Mouse (Mus musculus) layer of hippocampus, adult 6 months (tissue): ENCODE results near the gene S1pr4. TPM values are rescaled to one million over a fixed set of nuclear protein-coding genes. Genes with fewer than 3 reads are reported as not detected.

Source experiments
- long read RNA-seq, 2 experiments: library from polyadenylated mRNA; unstranded; transcript quantifications; one replicate each; pipeline ENCODE4 v2.0.0; 2019 to 2020
- microRNA-seq: library from miRNA; unstranded; fragments of <30 nt; microRNA quantifications from one replicate; pipeline ENCODE4 v1.2.0, GENCODE M21; 2020
- polyA plus RNA-seq: library from polyadenylated mRNA; unstranded; fragments of <200 nt; fragmentation: Nextera tagmentation; gene quantifications from 2 replicates; pipeline ENCODE4 v1.2.3, GENCODE M21; 2021

Gene S1pr4
- 0.43 and 0.55 TPM in 2 replicates for polyA plus RNA-seq
- long read RNA-seq, experiment 1, partial matches to known transcripts, result 0 of 3 reads
- long read RNA-seq, experiment 1, other reads (novel, unspliced or antisense), result 0 of 3 reads
- long read RNA-seq, experiment 2, partial matches to known transcripts, result 0 of 2 reads
- long read RNA-seq, experiment 2, other reads (novel, unspliced or antisense), result 0 of 2 reads

DNA sequence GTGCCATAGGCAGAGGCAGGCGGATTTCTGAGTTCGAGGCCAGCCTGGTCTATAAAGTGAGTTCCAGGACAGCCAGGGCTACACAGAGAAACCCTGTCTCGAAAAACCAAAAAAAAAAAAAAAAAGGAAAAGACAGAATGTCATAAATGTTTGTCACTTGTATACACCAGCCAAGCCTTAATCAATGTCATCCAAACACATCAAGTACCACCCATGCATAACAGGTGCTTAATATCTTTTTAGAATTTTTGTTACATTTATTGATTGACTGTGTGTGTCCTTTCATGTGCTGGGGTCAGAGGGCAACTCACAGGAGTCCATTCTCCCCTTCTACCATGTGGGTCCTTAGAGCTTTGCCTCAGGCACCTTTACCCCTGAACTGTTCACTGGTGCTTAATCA, at the start of gene S1pr4:
Gene S1pr4, minus strand, starts transcription at position 101 of the 400 bp plus-strand sequence.

DNA sequence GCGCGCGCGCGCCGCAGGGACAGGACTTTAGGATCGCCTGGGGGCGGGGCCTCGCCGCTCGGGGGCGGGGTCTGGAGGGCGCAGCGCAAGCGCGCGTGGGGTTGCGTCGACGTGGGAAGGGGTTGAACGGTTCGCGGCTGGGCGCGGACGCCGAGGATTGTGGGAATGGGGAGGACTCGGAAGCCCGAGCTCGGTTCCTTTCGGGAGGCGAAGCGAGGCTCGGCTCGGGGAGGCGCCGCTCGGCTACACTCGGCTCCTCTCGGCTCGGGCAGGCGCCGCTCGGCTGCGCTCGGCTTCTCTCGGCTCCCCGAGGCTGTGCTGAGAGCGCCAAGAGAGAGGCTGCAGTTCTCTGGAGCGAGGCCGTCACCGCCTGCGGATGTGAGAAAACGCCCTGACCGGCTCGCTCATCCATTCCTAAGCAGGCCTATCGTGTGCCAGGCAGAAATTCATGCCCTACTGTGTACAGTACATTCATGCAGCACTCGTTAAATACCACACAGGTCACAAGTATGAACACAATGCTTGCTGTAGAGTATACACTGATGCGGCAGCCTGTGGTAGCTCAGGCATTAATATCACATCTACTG, 45.3 kb upstream of the S1pr4 start, which contains the start of gene Gna11:
Gene Gna11, minus strand, starts transcription at position 30 of the 587 bp plus-strand sequence.

DNA sequence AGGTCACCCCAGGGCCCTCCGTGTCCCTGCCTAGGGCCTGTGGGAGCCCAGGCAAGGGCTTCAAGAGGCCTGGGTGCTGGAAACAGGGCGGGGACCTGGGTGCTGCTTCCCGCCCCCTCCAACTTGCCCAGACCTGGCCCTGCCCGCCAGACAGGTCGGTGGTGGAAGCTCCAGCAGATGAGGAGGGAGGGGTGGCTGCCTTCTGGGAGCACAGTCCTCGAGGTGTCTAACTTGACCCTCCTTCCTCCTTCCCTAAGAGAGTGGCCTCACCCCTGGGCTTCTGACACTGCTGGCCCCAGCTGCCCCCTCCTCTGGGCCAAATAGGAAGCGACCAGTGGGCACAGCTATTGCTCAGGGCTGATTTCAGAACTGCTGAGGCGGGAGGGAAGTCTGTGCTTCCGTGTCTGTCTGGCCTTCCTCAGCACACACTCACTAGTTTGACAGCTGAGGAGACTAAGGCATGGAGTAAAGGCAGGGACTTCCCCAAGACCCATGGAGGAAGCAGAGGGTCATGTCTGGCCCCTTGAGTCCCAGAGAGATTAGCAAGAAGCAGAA, 24.2 kb upstream of the S1pr4 start, which contains the start of gene Gna15:
Gene Gna15, minus strand, starts transcription at position 175 of the 555 bp plus-strand sequence.

DNA sequence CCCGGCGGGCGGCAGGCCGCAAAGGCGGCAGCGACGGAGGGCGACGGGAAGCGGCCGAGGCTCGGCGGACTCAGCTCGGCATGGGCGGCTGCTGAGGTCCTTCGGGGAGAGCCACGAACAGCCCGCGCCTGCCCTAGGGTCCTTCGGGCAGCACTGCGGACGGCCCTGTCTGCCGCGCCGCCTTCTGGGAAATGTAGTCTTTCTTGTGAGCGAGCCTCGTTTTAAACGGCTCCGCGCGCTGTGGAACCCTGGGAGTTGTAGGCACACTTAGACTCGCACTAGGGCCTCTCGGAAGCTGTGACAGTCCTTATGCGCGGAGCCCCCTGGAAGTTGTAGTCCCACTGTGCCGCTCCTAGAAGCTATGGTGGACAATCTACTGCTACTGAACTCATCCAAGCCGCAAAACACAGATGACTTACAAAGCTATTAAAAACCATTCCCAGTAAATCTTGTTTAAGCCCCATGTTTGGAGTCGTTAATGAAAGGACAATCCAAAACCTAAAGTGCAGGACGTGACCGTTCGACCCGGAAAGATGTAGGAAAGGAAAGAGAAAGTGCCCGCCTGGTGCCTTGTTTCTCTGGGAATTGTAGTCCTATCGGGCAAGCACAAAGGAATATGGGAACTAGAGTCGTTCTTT, 3.5 kb downstream of the S1pr4 start, which contains the start of gene Ncln:
Gene Ncln, minus strand, starts transcription at position 129 of the 638 bp plus-strand sequence.

DNA sequence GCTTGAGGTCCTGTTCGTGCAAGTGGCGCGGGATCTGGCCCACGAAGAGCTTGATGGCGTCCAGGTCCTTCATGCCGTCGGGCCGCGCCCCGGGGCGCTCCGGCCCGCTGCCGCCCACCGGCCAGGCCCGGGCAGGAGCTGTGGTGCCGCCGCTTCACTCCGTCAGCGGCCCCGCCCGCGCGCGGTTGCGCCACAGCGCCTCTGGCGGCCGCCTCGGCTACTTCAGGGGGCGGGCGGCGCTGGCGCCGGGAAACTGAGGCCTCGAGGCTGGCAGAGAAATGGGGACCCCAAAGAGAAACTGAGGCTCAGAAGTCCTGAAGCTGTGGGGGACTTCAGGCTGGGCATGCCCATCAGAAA, 17.4 kb downstream of the S1pr4 start, which contains the start of gene Celf5:
Gene Celf5, minus strand, starts transcription at position 177 of the 357 bp plus-strand sequence.

DNA sequence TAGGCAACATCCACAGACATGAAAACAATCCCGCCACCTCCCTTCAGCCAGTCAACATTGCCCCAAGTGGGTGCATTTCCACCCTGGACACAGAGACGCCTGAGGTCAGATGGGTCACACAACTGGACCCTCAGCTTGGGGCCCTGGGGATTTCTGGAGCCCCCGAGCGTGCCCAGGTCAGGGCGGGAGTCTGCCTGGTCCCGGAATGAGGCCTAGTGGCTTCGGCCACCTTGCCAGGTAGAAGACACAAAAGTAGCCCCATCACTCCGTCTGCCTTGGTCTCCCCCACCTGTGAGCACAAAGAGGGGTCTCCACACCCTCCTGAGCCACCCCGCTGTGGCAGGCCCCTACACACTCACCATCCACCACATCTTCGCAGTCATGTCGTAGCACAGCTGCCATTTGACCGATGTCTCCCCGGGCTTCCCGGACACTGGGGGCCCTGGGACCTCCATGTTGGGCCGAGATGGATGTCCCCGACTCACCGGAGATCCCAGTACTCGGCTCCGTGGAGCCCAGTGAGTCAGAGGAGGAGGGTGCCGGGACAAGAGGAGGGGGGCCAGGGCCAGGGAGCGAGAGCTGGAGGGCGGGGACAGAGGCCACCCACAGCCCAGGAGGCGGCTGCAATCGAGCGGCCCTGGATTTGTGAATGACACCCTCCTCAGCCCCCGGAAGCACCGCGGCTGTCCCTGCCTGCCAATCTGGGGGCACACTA, 44.6 kb downstream of the S1pr4 start, which contains the start of gene Nfic:
Gene Nfic, minus strand, starts transcription at position 455 of the 715 bp plus-strand sequence.

Small RNA genes within 50 kb of the gene (microRNA-seq; reads per million reads assigned to microRNA genes)
- gene Gm25595, result not detected

Other genes with a start within 250 kb of the S1pr4 start
- 145 and 170 TPM in 2 replicates for gene Matk, start 247.2 kb downstream of the S1pr4 start, polyA plus RNA-seq
- 119 and 122 TPM in 2 replicates for gene Mrpl54, start 233.2 kb downstream of the S1pr4 start, polyA plus RNA-seq
- gene Apba3, start 233.2 kb downstream of the S1pr4 start, polyA plus RNA-seq, result 20.9 and 24.9 TPM in 2 replicates
- gene Tjp3, start 208.6 kb downstream of the S1pr4 start, polyA plus RNA-seq, result 1.1 and 4.3 TPM in 2 replicates
- gene Pip5k1c, start 207.2 kb downstream of the S1pr4 start, polyA plus RNA-seq, result 48.2 and 55.7 TPM in 2 replicates
- 13.5 and 13.9 TPM in 2 replicates for gene Cactin, start 179.0 kb downstream of the S1pr4 start, polyA plus RNA-seq
- gene Tbxa2r, start 171.4 kb downstream of the S1pr4 start, polyA plus RNA-seq, result 1.4 and 1.7 TPM in 2 replicates
- gene Gipc3, start 156.9 kb downstream of the S1pr4 start, polyA plus RNA-seq, result 0.60 and 0.80 TPM in 2 replicates
- 28.5 TPM in 2 replicates for gene Hmg20b, start 149.7 kb downstream of the S1pr4 start, polyA plus RNA-seq
- gene Mfsd12, start 142.6 kb downstream of the S1pr4 start, polyA plus RNA-seq, result 9.2 and 10.7 TPM in 2 replicates
- gene 4930404N11Rik, start 134.3 kb downstream of the S1pr4 start, polyA plus RNA-seq, result not detected in 2 replicates
- gene Fzr1, start 121.6 kb downstream of the S1pr4 start, polyA plus RNA-seq, result 62.7 and 65.6 TPM in 2 replicates
- 178 and 192 TPM in 2 replicates for gene Dohh, start 115.7 kb downstream of the S1pr4 start, polyA plus RNA-seq
- gene Gm48551, start 115.7 kb downstream of the S1pr4 start, polyA plus RNA-seq, result 4.3 and 4.7 TPM in 2 replicates
- 1.3 TPM in 1 of 2 replicates, not detected in the other for gene Gm48552, start 111.1 kb downstream of the S1pr4 start, polyA plus RNA-seq
- gene Smim24, start 107.1 kb downstream of the S1pr4 start, polyA plus RNA-seq, result 2.8 and 3.4 TPM in 2 replicates
- gene Nfic, start 44.5 kb downstream of the S1pr4 start, polyA plus RNA-seq, result 22.5 and 25.0 TPM in 2 replicates
- gene Celf5, start 17.4 kb downstream of the S1pr4 start, polyA plus RNA-seq, result 60.5 and 83.1 TPM in 2 replicates
- 45.3 and 46.2 TPM in 2 replicates for gene Ncln, start 3.7 kb downstream of the S1pr4 start, polyA plus RNA-seq
- 2.6 and 3.5 TPM in 2 replicates for gene Gna15, start 24.1 kb upstream of the S1pr4 start, polyA plus RNA-seq
- 42.2 and 61.8 TPM in 2 replicates for gene Gna11, start 45.1 kb upstream of the S1pr4 start, polyA plus RNA-seq
- 230 and 286 TPM in 2 replicates for gene Aes, start 59.4 kb upstream of the S1pr4 start, polyA plus RNA-seq
- gene Tle2, start 74.4 kb upstream of the S1pr4 start, polyA plus RNA-seq, result 3.0 and 3.9 TPM in 2 replicates
- 2.5 and 3.7 TPM in 2 replicates for gene Tle6, start 100.9 kb upstream of the S1pr4 start, polyA plus RNA-seq
- gene BC025920, start 106.1 kb upstream of the S1pr4 start, polyA plus RNA-seq, result 0.24 and 0.54 TPM in 2 replicates
- gene Sirt6, start 127.7 kb upstream of the S1pr4 start, polyA plus RNA-seq, result 24.3 and 28.2 TPM in 2 replicates
- gene Ankrd24, start 128.4 kb upstream of the S1pr4 start, polyA plus RNA-seq, result 22.5 and 26.2 TPM in 2 replicates
- gene Gm10778, start 148.9 kb upstream of the S1pr4 start, polyA plus RNA-seq, result 1.5 and 1.7 TPM in 2 replicates
- 4.8 and 7.5 TPM in 2 replicates for gene Zfp433, start 204.7 kb upstream of the S1pr4 start, polyA plus RNA-seq